Mouse (Mus musculus) small intestine, adult 2 months (tissue): ENCODE results near the gene Apbb2. TPM values are rescaled to one million over a fixed set of nuclear protein-coding genes. Genes with fewer than 3 reads are reported as not detected.

Source experiments
- H3K27ac ChIP-seq: fragments of 200-500 bp; 2 replicates; pipeline ENCODE4 v1.5.1; 2012; ENCODE audit warnings: low read depth, low read length, control low read depth, inconsistent platforms; ENCODE audit not compliant: insufficient read depth
- H3K27me3 ChIP-seq: fragments of 200-500 bp; 2 replicates; pipeline ENCODE4 v1.6.1; 2012; ENCODE audit warnings: mild to moderate bottlenecking, moderate library complexity, low read length, inconsistent platforms; ENCODE audit not compliant: control insufficient read depth, insufficient read depth
- H3K36me3 ChIP-seq: fragments of 200-500 bp; 2 replicates; pipeline ENCODE4 v1.6.1; 2012; ENCODE audit warnings: mild to moderate bottlenecking, low read length, control low read depth, inconsistent platforms; ENCODE audit not compliant: control insufficient read depth, insufficient read depth
- H3K4me1 ChIP-seq: fragments of 200-500 bp; 2 replicates; pipeline ENCODE4 v1.6.1; 2012; ENCODE audit warnings: low read length, inconsistent platforms, mixed read lengths; ENCODE audit not compliant: control insufficient read depth, insufficient read depth, insufficient read length
- H3K4me3 ChIP-seq: fragments of 200-500 bp; 2 replicates; pipeline ENCODE4 v1.5.1; 2012; ENCODE audit warnings: low read depth, mild to moderate bottlenecking, control low read depth, inconsistent platforms, low read length, moderate library complexity
- CTCF ChIP-seq: fragments of 200-500 bp; IDR thresholded peaks from 2 replicates; pipeline ENCODE4 v1.5.1; 2012; ENCODE audit warnings: low read depth, mild to moderate bottlenecking, control low read depth, inconsistent platforms, low read length, moderate library complexity, mixed read lengths; ENCODE audit not compliant: insufficient replicate concordance, insufficient read length; ENCODE audit errors: extremely low read depth
- POLR2A ChIP-seq: fragments of 200-500 bp; IDR thresholded peaks from 2 replicates; pipeline ENCODE4 v1.6.1; 2012; ENCODE audit warnings: low read depth, mild to moderate bottlenecking, control low read depth, inconsistent platforms, low read length, moderate library complexity
- WGBS: fragments of 180-500 bp; shearing (Covaris S2); methylation state at CpG from one replicate; pipeline ENCODE4 v1.1.7; 2018; 5-methylcytosine and 5-hydroxymethylcytosine counted together
- polyA plus RNA-seq: library from polyadenylated mRNA; depleted of rRNA; stranded (reverse); fragments of >200 nt; gene quantifications from 2 replicates; pipeline ENCODE4 v1.2.3, GENCODE M21; 2012

The Apbb2 gene
- polyA plus RNA-seq, 1 experiment: 8.3 TPM

- Histone ChIP-seq H3K27ac (no peak overlapping the region), H3K4me3 (no peak overlapping the region), H3K36me3 (no peaks in the 10 kb centered on the region; the same call in 1 of the 2 replicates), H3K4me1 (0 out of 2 replicates have a peak, but pooled peaks cover under 1% of the 10 kb centered on the region), H3K27me3 (no peaks in the 10 kb centered on the region)
- WGBS: 89% methylated on average over 7 of the region's 7 CpGs
- TF ChIP-seq POLR2A (no peak), CTCF (no peak)
Measured at GRCm38 (mm10) chr5:66351836-66352390, 266.7 kb downstream of the Apbb2 start.

- Histone ChIP-seq H3K36me3 (no peaks in the 10 kb centered on the region; the same call in 1 of the 2 replicates), H3K4me3 (no peak overlapping the region), H3K27ac (no peak overlapping the region), H3K4me1 (0 out of 2 replicates have a peak, but pooled peaks cover 2% of the 10 kb centered on the region), H3K27me3 (no peaks in the 10 kb centered on the region)
- WGBS: 91% methylated on average over 12 of the region's 12 CpGs
- TF ChIP-seq POLR2A (no peak), CTCF (no peak)
Measured at GRCm38 (mm10) chr5:66351064-66351463, 267.5 kb downstream of the Apbb2 start.

GRCm38 (mm10) chr5:66350611-66351010, 268.0 kb downstream of the Apbb2 start:
- H3K27me3 ChIP-seq: no peaks in the 10 kb centered on the region
- H3K4me3 ChIP-seq: no peak overlapping the region
- no peaks in the 10 kb centered on the region; the same call in 1 of the 2 replicates for H3K36me3 ChIP-seq
- 0 out of 2 replicates have a peak, but pooled peaks cover 2% of the 10 kb centered on the region for H3K4me1 ChIP-seq
- 87% methylated on average over 6 of the region's 6 CpGs for WGBS
- H3K27ac ChIP-seq: no peak overlapping the region
- TF ChIP-seq POLR2A (no peak), CTCF (no peak)

DNA sequence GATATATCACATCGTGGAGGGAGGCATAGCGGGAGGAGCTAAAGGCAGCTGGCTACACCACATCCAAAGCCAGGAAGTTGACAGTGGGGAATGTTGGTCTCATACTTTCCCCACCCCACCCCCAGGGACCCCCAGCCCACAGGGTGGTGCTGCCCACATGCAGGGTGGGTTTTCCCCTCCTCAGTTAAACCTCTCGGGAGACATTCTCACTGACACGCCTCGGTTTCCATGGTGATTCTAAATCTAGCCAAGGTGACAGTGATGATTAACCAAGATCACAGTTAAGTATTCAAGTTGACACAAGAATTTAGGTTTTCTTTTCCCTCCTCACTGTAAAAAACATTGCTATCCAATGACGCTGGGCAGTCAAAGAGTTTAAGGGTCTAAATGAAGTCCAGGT, 270.2 kb downstream of the Apbb2 start:
- no peak overlapping the region for H3K27ac ChIP-seq
- no peaks in the 10 kb centered on the region; the same call in 1 of the 2 replicates for H3K36me3 ChIP-seq
- H3K4me3 ChIP-seq: no peak overlapping the region
- 78% methylated on average over 6 of the region's 6 CpGs for WGBS
- TF ChIP-seq CTCF: no peak
- TF ChIP-seq POLR2A: no peak
- no peaks in the 10 kb centered on the region for H3K27me3 ChIP-seq
- H3K4me1 ChIP-seq: 0 out of 2 replicates have a peak, but pooled peaks cover 2% of the 10 kb centered on the region

DNA sequence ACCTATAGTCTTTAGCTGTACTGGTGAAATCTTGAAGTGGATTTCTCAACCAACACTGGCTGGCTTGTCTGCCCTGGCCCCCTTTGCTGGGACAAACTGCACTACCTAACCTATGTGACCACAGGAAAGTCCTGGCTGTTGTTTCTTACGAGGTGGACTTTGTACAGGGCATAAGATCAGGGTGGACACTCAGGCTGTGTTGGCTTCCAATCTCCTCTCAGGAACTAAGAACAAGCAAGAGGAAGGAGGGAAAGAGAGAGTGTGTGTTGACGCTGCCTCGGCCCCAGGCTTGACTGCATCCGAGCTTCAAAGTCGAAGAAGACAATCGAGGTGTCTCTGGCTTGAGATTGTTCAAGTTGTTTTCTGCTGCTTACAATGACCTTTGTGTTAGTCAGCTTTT, 271.8 kb downstream of the Apbb2 start:
- no peak overlapping the region for H3K4me3 ChIP-seq
- H3K27ac ChIP-seq: no peak overlapping the region
- H3K36me3 ChIP-seq: no peaks in the 10 kb centered on the region; the same call in 1 of the 2 replicates
- TF ChIP-seq CTCF (no peak), POLR2A (no peak)
- peaks cover 2% of the 10 kb centered on the region; the same call in 1 of the 2 replicates for H3K4me1 ChIP-seq
- no peaks in the 10 kb centered on the region for H3K27me3 ChIP-seq
- WGBS: 78% methylated on average over 6 of the region's 6 CpGs

DNA sequence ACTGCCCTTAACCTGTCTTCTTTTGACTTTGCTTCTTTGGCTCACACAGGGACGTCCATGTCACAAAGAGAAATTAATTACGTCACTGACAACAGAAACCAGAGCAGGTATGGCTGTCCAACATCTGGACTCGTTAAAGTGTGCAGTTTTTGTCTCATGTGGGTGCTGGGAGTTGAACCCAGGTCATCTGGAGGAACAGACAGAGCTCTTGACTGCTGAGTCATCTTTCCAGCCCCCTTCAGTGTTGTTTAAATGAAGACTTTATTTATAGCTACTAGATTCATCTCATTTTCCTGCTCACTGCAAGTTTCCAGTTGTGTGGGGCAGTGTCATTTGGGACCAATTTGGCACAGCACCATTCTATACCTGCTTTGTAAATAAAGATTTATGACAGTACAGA, 273.4 kb downstream of the Apbb2 start:
- TF ChIP-seq POLR2A (no peak), CTCF (no peak)
- no peaks in the 10 kb centered on the region for H3K36me3 ChIP-seq
- no peak overlapping the region for H3K27ac ChIP-seq
- H3K4me3 ChIP-seq: no peak overlapping the region
- WGBS: 64% methylated on average over 3 of the region's 3 CpGs
- H3K27me3 ChIP-seq: no peaks in the 10 kb centered on the region
- H3K4me1 ChIP-seq: peaks cover 6% of the 10 kb centered on the region; the same call in 1 of the 2 replicates

DNA sequence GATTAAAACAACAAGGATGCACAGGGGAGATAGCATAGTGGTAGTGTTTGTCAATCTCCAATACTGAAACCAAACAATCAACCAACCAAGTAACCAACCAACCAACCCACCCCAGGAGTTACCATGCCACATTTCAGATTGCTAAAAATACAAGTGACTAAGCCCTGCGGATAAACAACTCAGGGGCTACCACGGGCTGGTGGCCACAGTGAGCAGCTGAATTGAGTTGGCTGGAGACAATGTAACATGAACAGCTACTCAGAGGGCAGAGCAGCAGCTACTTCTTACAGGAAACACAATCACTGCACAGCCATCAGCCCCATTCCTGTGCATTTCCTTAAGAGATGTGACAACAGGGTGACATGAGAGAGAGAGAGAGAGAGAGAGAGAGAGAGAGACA, 274.4 kb downstream of the Apbb2 start:
- Histone ChIP-seq H3K4me3 (no peak overlapping the region), H3K27ac (no peak overlapping the region), H3K27me3 (no peaks in the 10 kb centered on the region), H3K36me3 (no peaks in the 10 kb centered on the region), H3K4me1 (peaks cover 6% of the 10 kb centered on the region; the same call in 1 of the 2 replicates)
- TF ChIP-seq POLR2A (no peak), CTCF (no peak)
- 72% methylated on average over 2 of the region's 2 CpGs for WGBS
